Mouse (Mus musculus): ENCODE measurements around the gene Naaa.

DNA sequence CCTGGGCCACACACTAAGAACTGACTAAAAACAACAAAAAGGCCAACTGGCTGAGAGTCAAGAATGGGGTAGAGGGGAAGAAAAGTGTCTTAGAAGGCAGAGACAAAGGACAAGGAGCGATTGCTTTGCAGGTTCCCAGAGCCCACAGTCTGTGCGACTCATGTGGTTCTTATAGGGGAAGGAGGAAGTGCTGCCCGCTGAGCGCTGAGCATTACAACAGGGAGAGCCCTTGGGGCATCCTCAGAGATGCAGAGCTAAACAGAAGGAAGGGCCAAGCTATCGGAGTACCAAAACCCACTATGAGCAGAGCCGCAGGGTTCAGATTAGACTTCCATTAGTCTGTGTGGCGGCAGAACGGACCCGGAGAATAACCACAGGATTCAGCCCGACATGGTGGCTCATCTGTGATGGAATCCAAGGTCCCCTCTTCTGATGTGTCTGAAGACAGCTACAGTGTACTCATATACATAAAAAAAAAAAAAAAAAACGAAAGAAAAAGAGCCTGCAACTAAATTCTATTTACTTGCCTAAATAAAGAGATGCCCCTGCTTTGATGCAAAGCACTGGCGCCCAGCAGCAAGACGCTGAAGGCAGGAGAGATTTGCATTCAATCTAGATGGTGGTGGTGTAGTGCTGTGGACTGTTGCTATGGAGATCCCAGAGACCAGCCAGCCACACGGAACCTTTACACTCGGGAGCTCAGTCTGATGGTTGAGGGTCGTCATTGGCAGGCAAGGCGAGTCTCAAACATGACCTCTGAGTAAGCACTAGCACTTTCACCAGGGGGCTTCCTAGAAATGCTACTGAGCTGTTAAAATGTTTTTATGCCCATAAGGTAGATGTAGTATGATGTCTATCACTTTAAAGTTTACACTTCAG lies 58.8 kb downstream of the Naaa start:
- TF ChIP-seq CTCF (IDR thresholded peaks at IDR 0.05; ENCODE audit: borderline replicate concordance, extremely low read depth, insufficient read depth, insufficient read length) (no peak), POLR2A (IDR thresholded peaks at IDR 0.05; ENCODE audit: borderline replicate concordance, extremely low read depth, insufficient read depth, insufficient read length, poor library complexity, severe bottlenecking) (no peak)

Measured in brain, embryonic 14.5 days (tissue).